Mouse (Mus musculus): Measurements from ENCODE around the gene Sema5a. TPM values are rescaled to one million over a fixed set of nuclear protein-coding genes. Genes with fewer than 3 reads are reported as not detected.

Gene Sema5a
- total RNA-seq, 1 experiment from 2014 or later, result 2.0 TPM

- ATAC-seq (ENCODE audit: extremely low read depth, insufficient number of reproducible peaks, low FRiP score, poor library complexity, severe bottlenecking), result no peak
These were observed 94.8 kb downstream of the Sema5a start for GRCm38 (mm10) chr15:32339426-32339825.

GRCm38 (mm10) chr15:32341423-32341822, 96.8 kb downstream of the Sema5a start:
- no peak for ATAC-seq (ENCODE audit: extremely low read depth, insufficient number of reproducible peaks, low FRiP score, poor library complexity, severe bottlenecking)

- ATAC-seq (ENCODE audit: extremely low read depth, insufficient number of reproducible peaks, low FRiP score, poor library complexity, severe bottlenecking), result no peak
These were observed 98.9 kb downstream of the Sema5a start for GRCm38 (mm10) chr15:32343544-32343943.

GRCm38 (mm10) chr15:32347315-32347714, 102.7 kb downstream of the Sema5a start:
- no peak for ATAC-seq (ENCODE audit: extremely low read depth, insufficient number of reproducible peaks, low FRiP score, poor library complexity, severe bottlenecking)

GRCm38 (mm10) chr15:32349276-32349675, 104.7 kb downstream of the Sema5a start:
- ATAC-seq (ENCODE audit: extremely low read depth, insufficient number of reproducible peaks, low FRiP score, poor library complexity, severe bottlenecking), result no peak

- no peak for ATAC-seq (ENCODE audit: extremely low read depth, insufficient number of reproducible peaks, low FRiP score, poor library complexity, severe bottlenecking)
These were observed 108.4 kb downstream of the Sema5a start for GRCm38 (mm10) chr15:32352995-32353394.

GRCm38 (mm10) chr15:32353513-32353912, 108.9 kb downstream of the Sema5a start:
- no peak for ATAC-seq (ENCODE audit: extremely low read depth, insufficient number of reproducible peaks, low FRiP score, poor library complexity, severe bottlenecking)

GRCm38 (mm10) chr15:32356805-32357204, 112.2 kb downstream of the Sema5a start:
- ATAC-seq (ENCODE audit: extremely low read depth, insufficient number of reproducible peaks, low FRiP score, poor library complexity, severe bottlenecking), result no peak

- no peak for ATAC-seq (ENCODE audit: extremely low read depth, insufficient number of reproducible peaks, low FRiP score, poor library complexity, severe bottlenecking)
These were observed 123.2 kb downstream of the Sema5a start for GRCm38 (mm10) chr15:32367841-32368240.

GRCm38 (mm10) chr15:32370914-32371313, 126.3 kb downstream of the Sema5a start:
- no peak for ATAC-seq (ENCODE audit: extremely low read depth, insufficient number of reproducible peaks, low FRiP score, poor library complexity, severe bottlenecking)

- ATAC-seq (ENCODE audit: extremely low read depth, insufficient number of reproducible peaks, low FRiP score, poor library complexity, severe bottlenecking), result no peak
These were observed 126.8 kb downstream of the Sema5a start for GRCm38 (mm10) chr15:32371385-32371784.

- ATAC-seq (ENCODE audit: extremely low read depth, insufficient number of reproducible peaks, low FRiP score, poor library complexity, severe bottlenecking), result no peak
These were observed 131.7 kb downstream of the Sema5a start for GRCm38 (mm10) chr15:32376326-32376725.

GRCm38 (mm10) chr15:32377781-32378180, 133.2 kb downstream of the Sema5a start:
- ATAC-seq (ENCODE audit: extremely low read depth, insufficient number of reproducible peaks, low FRiP score, poor library complexity, severe bottlenecking), result no peak

- no peak for ATAC-seq (ENCODE audit: extremely low read depth, insufficient number of reproducible peaks, low FRiP score, poor library complexity, severe bottlenecking)
These were observed 135.7 kb downstream of the Sema5a start for GRCm38 (mm10) chr15:32380311-32380710.

- ATAC-seq (ENCODE audit: extremely low read depth, insufficient number of reproducible peaks, low FRiP score, poor library complexity, severe bottlenecking), result no peak
These were observed 138.4 kb downstream of the Sema5a start for GRCm38 (mm10) chr15:32382930-32383481.

GRCm38 (mm10) chr15:32396241-32396890, 151.8 kb downstream of the Sema5a start:
- ATAC-seq (ENCODE audit: extremely low read depth, insufficient number of reproducible peaks, low FRiP score, poor library complexity, severe bottlenecking), result no peak

- ATAC-seq (ENCODE audit: extremely low read depth, insufficient number of reproducible peaks, low FRiP score, poor library complexity, severe bottlenecking), result no peak
These were observed 152.5 kb downstream of the Sema5a start for GRCm38 (mm10) chr15:32397064-32397463.

- ATAC-seq (ENCODE audit: extremely low read depth, insufficient number of reproducible peaks, low FRiP score, poor library complexity, severe bottlenecking), result no peak
These were observed 154.1 kb downstream of the Sema5a start for GRCm38 (mm10) chr15:32398721-32399120.

- no peak for ATAC-seq (ENCODE audit: extremely low read depth, insufficient number of reproducible peaks, low FRiP score, poor library complexity, severe bottlenecking)
These were observed 157.4 kb downstream of the Sema5a start for GRCm38 (mm10) chr15:32401909-32402527.

GRCm38 (mm10) chr15:32403321-32403720, 158.7 kb downstream of the Sema5a start:
- no peak for ATAC-seq (ENCODE audit: extremely low read depth, insufficient number of reproducible peaks, low FRiP score, poor library complexity, severe bottlenecking)
